7 mouse cellular contexts compared by ENCODE assay signal in genomic region chr19:40831416-40832201, GRCm38 (mm10). TPM values are rescaled to one million over a fixed set of nuclear protein-coding genes. Genes with fewer than 3 reads are reported as not detected.
A peak's percentile ranks its signal among the peaks of the same experiment; 100 is the strongest.
DNase-seq lines count a peak whose midpoint lies in the region; ATAC-seq lines count a peak whose summit lies in the region.

No protein-coding gene starts in this region.

- no peaks in the 10 kb centered on the region for H3K9me3 ChIP-seq in forebrain, embryonic 13.5 days (replicated peaks)
- no peaks in the 10 kb centered on the region for H3K9me3 ChIP-seq in hindbrain, embryonic 10.5 days
- no peaks in the 10 kb centered on the region for H3K9me3 ChIP-seq in limb, embryonic 12.5 days
- H3K9me3 ChIP-seq in midbrain, embryonic 11.5 days (ENCODE audit: control insufficient read depth, low read length), result no peaks in the 10 kb centered on the region

- peaks cover 37% of the 10 kb centered on the region for H3K4me1 ChIP-seq in forebrain, embryonic 13.5 days
- peaks cover 38% of the 10 kb centered on the region for H3K4me1 ChIP-seq in hindbrain, embryonic 10.5 days (replicated peaks)
- H3K4me1 ChIP-seq in limb, embryonic 12.5 days (replicated peaks), result peaks cover 35% of the 10 kb centered on the region
- H3K4me1 ChIP-seq in midbrain, embryonic 11.5 days (ENCODE audit: control insufficient read depth, insufficient read depth, low read length), result peaks cover 20% of the 10 kb centered on the region

- H3K36me3 ChIP-seq in forebrain, embryonic 13.5 days (ENCODE audit: poor library complexity, severe bottlenecking), result peaks cover 3% of the 10 kb centered on the region; the same call in 1 of the 2 replicates
- peaks cover 24% of the 10 kb centered on the region for H3K36me3 ChIP-seq in hindbrain, embryonic 10.5 days
- peaks cover 5% of the 10 kb centered on the region for H3K36me3 ChIP-seq in limb, embryonic 12.5 days
- no peaks in the 10 kb centered on the region for H3K36me3 ChIP-seq in midbrain, embryonic 11.5 days (ENCODE audit: control insufficient read depth, insufficient read depth, low read length)

- H3K9ac ChIP-seq in forebrain, embryonic 13.5 days, result peak overlapping the region; percentile 98
- H3K9ac ChIP-seq in limb, embryonic 12.5 days (replicated peaks), result peak overlapping the region; percentile 98
- H3K9ac ChIP-seq in midbrain, embryonic 11.5 days (ENCODE audit: low read length), result peak overlapping the region; percentile 100

- DNase-seq in NIH3T3 (ENCODE audit: low read depth), result peak; percentile 67
- DNase-seq in hindbrain, embryonic 10.5 days (ENCODE audit: low spot score), result peak; percentile 70
- peak; percentile 93 for DNase-seq in midbrain, embryonic 11.5 days (ENCODE audit: low spot score, missing footprints)
- DNase-seq in skeletal muscle tissue, adult 2 months (ENCODE audit: low read depth, low spot score), result peak; percentile 7

- H3K27me3 ChIP-seq in forebrain, embryonic 13.5 days, result no peaks in the 10 kb centered on the region
- H3K27me3 ChIP-seq in hindbrain, embryonic 10.5 days (ENCODE audit: insufficient read depth, poor library complexity, severe bottlenecking), result no peaks in the 10 kb centered on the region
- H3K27me3 ChIP-seq in limb, embryonic 12.5 days, result no peaks in the 10 kb centered on the region
- no peaks in the 10 kb centered on the region for H3K27me3 ChIP-seq in midbrain, embryonic 11.5 days (ENCODE audit: control insufficient read depth, insufficient read depth, low read length)

- ATAC-seq in cerebellum, adult (ENCODE audit: insufficient number of reproducible peaks, low FRiP score, low TSS enrichment), result peak; percentile 49
- peak; percentile 72 for ATAC-seq in forebrain, embryonic 13.5 days
- ATAC-seq in limb, embryonic 12.5 days (ENCODE audit: insufficient number of reproducible peaks, insufficient read depth, low FRiP score, low TSS enrichment, low read depth), result peak; percentile 56
- ATAC-seq in midbrain, embryonic 11.5 days (ENCODE audit: low FRiP score), result peak; percentile 80

- under 1% methylated on average over 50 of the region's 76 CpGs for WGBS in forebrain, embryonic 13.5 days
- WGBS in hindbrain, embryonic 10.5 days, result under 1% methylated on average over 76 of the region's 76 CpGs
- WGBS in limb, embryonic 12.5 days, result under 1% methylated on average over 69 of the region's 76 CpGs
- under 1% methylated on average over 69 of the region's 76 CpGs for WGBS in midbrain, embryonic 11.5 days

- H3K4me2 ChIP-seq in forebrain, embryonic 13.5 days, result peak overlapping the region; percentile 80
- peak overlapping the region; percentile 85 for H3K4me2 ChIP-seq in limb, embryonic 12.5 days
- peak overlapping the region; percentile 52 for H3K4me2 ChIP-seq in midbrain, embryonic 11.5 days

- peak overlapping the region; percentile 93 for H3K27ac ChIP-seq in forebrain, embryonic 13.5 days
- H3K27ac ChIP-seq in hindbrain, embryonic 10.5 days, result peak overlapping the region; percentile 98
- peak overlapping the region; percentile 97 for H3K27ac ChIP-seq in limb, embryonic 12.5 days
- H3K27ac ChIP-seq in midbrain, embryonic 11.5 days (ENCODE audit: low read depth, low read length), result peak overlapping the region; percentile 91

- H3K4me3 ChIP-seq in forebrain, embryonic 13.5 days, result peak overlapping the region; percentile 89
- peak overlapping the region; percentile 91 for H3K4me3 ChIP-seq in hindbrain, embryonic 10.5 days
- peak overlapping the region; percentile 86 for H3K4me3 ChIP-seq in limb, embryonic 12.5 days (replicated peaks)
- peak overlapping the region; percentile 90 for H3K4me3 ChIP-seq in midbrain, embryonic 11.5 days (ENCODE audit: low read depth, low read length)

RNA-seq across cellular contexts. Expression of gene Ccnj, which starts 0.5 kb away (rescaled TPM):
- polyA plus RNA-seq in forebrain, embryonic 13.5 days (2015; fragmentation: Nextera tagmentation; extraction: Ambion mirVana), result 27.7 and 29.6 TPM in 2 replicates
- 40.2 and 41.2 TPM in 2 replicates for polyA plus RNA-seq in hindbrain, embryonic 10.5 days (2016; fragmentation: Nextera tagmentation; extraction: Ambion mirVana)
- 25.8 and 30.0 TPM in 2 replicates for polyA plus RNA-seq in limb, embryonic 12.5 days (2016; fragmentation: Nextera tagmentation; extraction: Ambion mirVana)
- polyA plus RNA-seq in midbrain, embryonic 11.5 days (2014; fragmentation: Nextera tagmentation; extraction: Ambion mirVana), result 42.6 and 49.4 TPM in 2 replicates

Comparison
In these comparisons a context has a peak if more than half of its experiments do, and no peak if none do; other contexts are left out.
1. Peak in every context shown above with its lines: DNase-seq, ATAC-seq, H3K4me3 ChIP-seq and H3K27ac ChIP-seq.
2. DNase-seq: peak in every context shown above with its lines; median percentile 93 in midbrain, embryonic 11.5 days; 70 in hindbrain, embryonic 10.5 days; 67 in NIH3T3; 7 in skeletal muscle tissue, adult 2 months.